In genomic region chr12:25891391-25892167, GRCm38 (mm10) we compare ENCODE assay signal across 13 mouse cellular contexts.
DNase-seq lines count a peak whose midpoint lies in the region; ATAC-seq and TF ChIP-seq lines count a peak whose summit lies in the region.
"Had no signal": no experiment of that assay in that cellular context is flagged by ENCODE, and none has a peak within 500 bp of the region (broad histone marks: within the 10 kb centered on the region; RNA-seq: fewer than 3 reads in every experiment).

No protein-coding gene starts in this region.

- H3K4me2 ChIP-seq in hindbrain, embryonic 11.5 days (replicated peaks; ENCODE audit: low read depth, low read length): no peak overlapping the region
- no peak overlapping the region for H3K4me2 ChIP-seq in hindbrain, embryonic 16.5 days (ENCODE audit: low read length)
- H3K4me2 ChIP-seq in stomach, postnatal 0 days (replicated peaks; ENCODE audit: low read depth): no peak overlapping the region
- H3K4me2 ChIP-seq: midbrain, embryonic 12.5 days had no signal

- WGBS in hindbrain, embryonic 11.5 days: 68% methylated on average over 4 of the region's 4 CpGs
- 41% methylated on average over 4 of the region's 4 CpGs for WGBS in hindbrain, embryonic 16.5 days
- 50% methylated on average over 4 of the region's 4 CpGs for whole genome bisulfite sequencing in thymus, adult 2 months
- WGBS in stomach, postnatal 0 days: 41% methylated on average over 4 of the region's 4 CpGs

- H3K9me3 ChIP-seq in hindbrain, embryonic 11.5 days (ENCODE audit: control insufficient read depth, low read length): no peaks in the 10 kb centered on the region
- no peaks in the 10 kb centered on the region for H3K9me3 ChIP-seq in hindbrain, embryonic 16.5 days (ENCODE audit: control insufficient read depth, low read length)
- no peaks in the 10 kb centered on the region for H3K9me3 ChIP-seq in stomach, postnatal 0 days (ENCODE audit: control insufficient read depth, low read length)
- H3K9me3 ChIP-seq: hindbrain, embryonic 10.5 days; midbrain, embryonic 12.5 days had no signal

- peak; percentile 17 for DNase-seq in hindbrain, embryonic 11.5 days (ENCODE audit: low spot score)
- DNase-seq in thymus, adult 2 months: peak; percentile 10
- no peak for DNase-seq in thymus, postnatal 10 days (ENCODE audit: low spot score in 2 of 2)
- DNase-seq in hindlimb bud, embryonic 11.5 days (ENCODE audit: extremely low spot score, low read depth, low spot score): peak; percentile 56
- no peak for DNase-seq in stomach, postnatal 0 days (ENCODE audit: low spot score)
- no peak for DNase-seq in left cerebral cortex, postnatal 10 days (ENCODE audit: extremely low spot score in 1 of 2, low spot score in 2 of 2)
- DNase-seq: cerebellum, adult 9-11 months had no signal

- H3K9ac ChIP-seq in hindbrain, embryonic 11.5 days (ENCODE audit: low read depth, low read length): no peak overlapping the region
- H3K9ac ChIP-seq in hindbrain, embryonic 16.5 days (ENCODE audit: low read depth, low read length): no peak overlapping the region
- H3K9ac ChIP-seq in stomach, postnatal 0 days (ENCODE audit: low read length): no peak overlapping the region
- H3K9ac ChIP-seq: midbrain, embryonic 12.5 days had no signal

- no peak for ATAC-seq in hindbrain, embryonic 11.5 days (ENCODE audit: low FRiP score)
- ATAC-seq in hindbrain, embryonic 16.5 days: no peak
- no peak for ATAC-seq in stomach, postnatal 0 days (ENCODE audit: low FRiP score, low TSS enrichment)
- ATAC-seq: activated CD4-positive, CD25-positive, alpha-beta regulatory T cell, adult 4 months had no signal

- no peaks in the 10 kb centered on the region for H3K36me3 ChIP-seq in hindbrain, embryonic 11.5 days (ENCODE audit: control insufficient read depth, insufficient read depth, low read length)
- H3K36me3 ChIP-seq in hindbrain, embryonic 16.5 days (ENCODE audit: control insufficient read depth, insufficient read depth, low read length): no peaks in the 10 kb centered on the region
- H3K36me3 ChIP-seq in thymus, adult 2 months (ENCODE audit: control insufficient read depth, insufficient read depth, low read length): no peaks in the 10 kb centered on the region
- H3K36me3 ChIP-seq in stomach, postnatal 0 days (ENCODE audit: control insufficient read depth, insufficient read depth, low read length): no peaks in the 10 kb centered on the region
- H3K36me3 ChIP-seq: G1E; hindbrain, embryonic 10.5 days; midbrain, embryonic 12.5 days had no signal

- no peak overlapping the region for H3K4me3 ChIP-seq in hindbrain, embryonic 11.5 days (ENCODE audit: low read depth, low read length)
- H3K4me3 ChIP-seq in hindbrain, embryonic 16.5 days (ENCODE audit: low read length): no peak overlapping the region
- no peak overlapping the region for H3K4me3 ChIP-seq in thymus, adult 2 months (ENCODE audit: control insufficient read depth, insufficient read depth, low read length)
- H3K4me3 ChIP-seq in stomach, postnatal 0 days (ENCODE audit: low read depth, low read length): no peak overlapping the region
- H3K4me3 ChIP-seq: erythroblast, embryonic 14.5 days; hindbrain, embryonic 10.5 days; midbrain, embryonic 12.5 days had no signal

- no peak overlapping the region for H3K27ac ChIP-seq in hindbrain, embryonic 11.5 days (ENCODE audit: low read depth, low read length)
- H3K27ac ChIP-seq in hindbrain, embryonic 16.5 days (ENCODE audit: low read depth, low read length): no peak overlapping the region
- no peak overlapping the region for H3K27ac ChIP-seq in thymus, adult 2 months (ENCODE audit: control insufficient read depth, insufficient read depth, low read length)
- H3K27ac ChIP-seq in stomach, postnatal 0 days (replicated peaks): no peak overlapping the region
- H3K27ac ChIP-seq: hindbrain, embryonic 10.5 days; midbrain, embryonic 12.5 days had no signal

- no peaks in the 10 kb centered on the region for H3K27me3 ChIP-seq in hindbrain, embryonic 11.5 days (ENCODE audit: control insufficient read depth, insufficient read depth, low read length)
- no peaks in the 10 kb centered on the region for H3K27me3 ChIP-seq in hindbrain, embryonic 16.5 days (replicated peaks; ENCODE audit: control insufficient read depth, insufficient read depth, low read length)
- H3K27me3 ChIP-seq in thymus, adult 2 months (ENCODE audit: control insufficient read depth, insufficient read depth, low read length): no peaks in the 10 kb centered on the region
- no peaks in the 10 kb centered on the region for H3K27me3 ChIP-seq in stomach, postnatal 0 days (ENCODE audit: control insufficient read depth, insufficient read depth, low read length)
- H3K27me3 ChIP-seq: midbrain, embryonic 12.5 days had no signal

- TF ChIP-seq EP300 in stomach, postnatal 0 days (optimal IDR thresholded peaks at IDR 0.05): no peak

- TF ChIP-seq POLR2A in thymus, adult 2 months (IDR thresholded peaks at IDR 0.05; ENCODE audit: control insufficient read depth, extremely low read depth, insufficient read depth, low read length, poor library complexity): no peak

- no peaks in the 10 kb centered on the region for H3K4me1 ChIP-seq in hindbrain, embryonic 11.5 days (replicated peaks; ENCODE audit: control insufficient read depth, insufficient read depth, low read length)
- H3K4me1 ChIP-seq in hindbrain, embryonic 16.5 days (ENCODE audit: control insufficient read depth, insufficient read depth, low read depth, low read length): no peaks in the 10 kb centered on the region
- no peaks in the 10 kb centered on the region for H3K4me1 ChIP-seq in thymus, adult 2 months (replicated peaks; ENCODE audit: control insufficient read depth, insufficient read depth, low read length)
- H3K4me1 ChIP-seq in stomach, postnatal 0 days (replicated peaks; ENCODE audit: control insufficient read depth, insufficient read depth): no peaks in the 10 kb centered on the region
- H3K4me1 ChIP-seq: hindbrain, embryonic 10.5 days had no signal

- intact Hi-C loops in left cerebral cortex, postnatal 10 days (cut with DNase I): no loop called here

- no peak for TF ChIP-seq CTCF in thymus, adult 2 months (IDR thresholded peaks at IDR 0.05; ENCODE audit: borderline replicate concordance, control insufficient read depth, extremely low read depth, insufficient read depth, low read length, poor library complexity)
- TF ChIP-seq CTCF in stomach, postnatal 0 days (IDR thresholded peaks at IDR 0.05; ENCODE audit: low read depth): peak; percentile 35; the same call in 1 of the 2 replicates

Comparison
In these comparisons a context has a peak if more than half of its experiments do, and no peak if none do; other contexts are left out.
1. DNase-seq: peak in hindbrain, embryonic 11.5 days (single experiment), thymus, adult 2 months (single experiment) and hindlimb bud, embryonic 11.5 days (single experiment); none in thymus, postnatal 10 days (0 of 2), stomach, postnatal 0 days (single experiment) and left cerebral cortex, postnatal 10 days (0 of 2).